Mouse (Mus musculus) liver, adult 2 months (tissue): Measurements from ENCODE around the gene H6pd.

Source experiments
- CTCF ChIP-seq: fragments of 200-500 bp; IDR thresholded peaks from 2 replicates; pipeline ENCODE4 v1.5.1; 2011; ENCODE audit warnings: low read depth, low read length, control low read depth
- POLR2A ChIP-seq: fragments of 200-500 bp; IDR thresholded peaks from 2 replicates; pipeline ENCODE4 v1.6.1; 2011; ENCODE audit warnings: low read length, control low read depth; ENCODE audit not compliant: insufficient read depth; ENCODE audit errors: extremely low read depth

- no peak for TF ChIP-seq POLR2A
- no peak for TF ChIP-seq CTCF
Observed at GRCm38 (mm10) chr4:150041346-150042110, 32.7 kb upstream of the H6pd start.
